Mouse (Mus musculus) bone marrow macrophage, adult 2 months (primary cell): ENCODE results near the gene Gpr182.

Experiments
- CTCF ChIP-seq: IDR thresholded peaks from 2 replicates; pipeline ENCODE4 v1.5.1; 2012; ENCODE audit warnings: low read depth, mild to moderate bottlenecking, low read length, moderate library complexity
- POLR2A ChIP-seq: IDR thresholded peaks from 2 replicates; pipeline ENCODE4 v1.6.1; 2012; ENCODE audit warnings: mild to moderate bottlenecking, low read depth, low read length, borderline replicate concordance

GRCm38 (mm10) chr10:127745886-127746285 is 5.6 kb downstream of the Gpr182 start:
- TF ChIP-seq POLR2A (no peak), CTCF (no peak)
